Mouse (Mus musculus) myocyte (in vitro differentiated cells): ENCODE data around the gene Lbhd1. TPM values are rescaled to one million over a fixed set of nuclear protein-coding genes. Genes with fewer than 3 reads are reported as not detected.
"Not testable (repeated sequence)": the region's sequence is repeated elsewhere in the genome, so short reads cannot be mapped to it uniquely, and the experiment has no call there.

Source experiments
- H3K27me3 ChIP-seq: one replicate; pipeline ENCODE4 v1.6.1; 2011; ENCODE audit not compliant: control insufficient read depth, insufficient read depth, insufficient read length
- H3K36me3 ChIP-seq: one replicate; pipeline ENCODE4 v1.6.1; 2011; ENCODE audit not compliant: control insufficient read depth, insufficient read depth
- H3K4me2 ChIP-seq: one replicate; pipeline ENCODE4 v1.6.1; 2011; ENCODE audit warnings: low read depth, control low read depth
- H3K4me3 ChIP-seq: one replicate; pipeline ENCODE4 v1.5.1; 2011; ENCODE audit warnings: mild to moderate bottlenecking, control low read depth, moderate library complexity
- H3K79me2 ChIP-seq: one replicate; pipeline ENCODE4 v1.6.1; 2011; ENCODE audit not compliant: control insufficient read depth, insufficient read depth
- H3ac ChIP-seq: one replicate; pipeline ENCODE4 v1.6.1; 2011; ENCODE audit not compliant: control insufficient read depth, insufficient read length
- CEBPB ChIP-seq: IDR thresholded peaks from 2 replicates; pipeline ENCODE4 v1.6.1; 2011; ENCODE audit warnings: mild to moderate bottlenecking, moderate library complexity; ENCODE audit not compliant: poor library complexity, insufficient read depth, severe bottlenecking
- E2F4 ChIP-seq: IDR thresholded peaks from one replicate; pipeline ENCODE4 v1.6.1; 2011; ENCODE audit warnings: mild to moderate bottlenecking, control low read depth, moderate library complexity; ENCODE audit not compliant: insufficient read depth
- MAX ChIP-seq: IDR thresholded peaks from one replicate; pipeline ENCODE4 v1.6.1; 2011; ENCODE audit warnings: low read depth, mild to moderate bottlenecking, control low read depth
- MYOD1 ChIP-seq, 3 experiments: IDR thresholded peaks; one replicate each; pipeline ENCODE4 v1.6.1; 2011; ENCODE audit warnings: control low read depth in 2 of 3, low read depth in 2 of 3, mild to moderate bottlenecking in 2 of 3, moderate library complexity in 1 of 3; ENCODE audit not compliant: insufficient read length in 2 of 3, control insufficient read depth in 1 of 3
- MYOG ChIP-seq, 3 experiments: IDR thresholded peaks; one replicate each; pipeline ENCODE4 v1.6.1; 2011; ENCODE audit warnings: control low read depth in 2 of 3, low read depth in 2 of 3, mild to moderate bottlenecking in 2 of 3; ENCODE audit not compliant: insufficient read length in 2 of 3, control insufficient read depth in 1 of 3, insufficient read depth in 1 of 3
- POLR2A ChIP-seq: IDR thresholded peaks from one replicate; pipeline ENCODE4 v1.6.1; 2011; ENCODE audit warnings: low read depth, mild to moderate bottlenecking, control low read depth, moderate library complexity; ENCODE audit not compliant: insufficient read length
- POLR2AphosphoS2 ChIP-seq: IDR thresholded peaks from one replicate; pipeline ENCODE4 v1.6.1; 2011; ENCODE audit warnings: low read depth, control low read depth; ENCODE audit not compliant: insufficient read length
- REST ChIP-seq: IDR thresholded peaks from one replicate; pipeline ENCODE4 v1.6.1; 2011; ENCODE audit warnings: mild to moderate bottlenecking, control low read depth, moderate library complexity; ENCODE audit not compliant: insufficient read depth, insufficient read length
- SRF ChIP-seq: IDR thresholded peaks from one replicate; pipeline ENCODE4 v1.6.1; 2011; ENCODE audit warnings: low read depth; ENCODE audit not compliant: control insufficient read depth, insufficient read length
- TCF12 ChIP-seq: IDR thresholded peaks from one replicate; pipeline ENCODE4 v1.6.1; 2011; ENCODE audit warnings: mild to moderate bottlenecking, control low read depth; ENCODE audit not compliant: poor library complexity, insufficient read depth, severe bottlenecking
- TCF3 ChIP-seq: IDR thresholded peaks from one replicate; pipeline ENCODE4 v1.6.1; 2011; ENCODE audit warnings: low read depth, control low read depth; ENCODE audit not compliant: insufficient read length
- USF1 ChIP-seq: IDR thresholded peaks from one replicate; pipeline ENCODE4 v1.6.1; 2011; ENCODE audit warnings: low read depth, mild to moderate bottlenecking, control low read depth, moderate library complexity
- polyA plus RNA-seq: library from polyadenylated mRNA; unstranded; fragments of >200 nt; fragmentation: generic; extraction: Trizol; gene quantifications from one replicate; pipeline ENCODE4 v1.2.1, GENCODE M21; 2012; ENCODE audit warnings: missing spikeins

Lbhd1 gene
- polyA plus RNA-seq, result 3.3 TPM

- Histone ChIP-seq H3K36me3 (no peaks in the 10 kb centered on the region), H3K4me3 (no peak within 1 kb of the TSS), H3K4me2 (no peak within 1 kb of the TSS), H3ac (no peak within 1 kb of the TSS), H3K79me2 (peaks cover 3% of the 10 kb centered on the region), H3K27me3 (no peaks in the 10 kb centered on the region)
- TF ChIP-seq CEBPB, result no peak
- TF ChIP-seq TCF12, result no peak
- TF ChIP-seq MYOD1 (IDR thresholded peaks at IDR 0.05; ENCODE audit: control insufficient read depth in 1 of 3, insufficient read length in 2 of 3, low read depth in 2 of 3), result no peak
- no peak for TF ChIP-seq E2F4
- TF ChIP-seq REST, result no peak
- TF ChIP-seq USF1, result no peak
- no peak for TF ChIP-seq POLR2A
- no peak for TF ChIP-seq MAX
- no peak for TF ChIP-seq MYOG (IDR thresholded peaks at IDR 0.05; ENCODE audit: control insufficient read depth in 1 of 3, insufficient read depth in 1 of 3, insufficient read length in 2 of 3, low read depth in 2 of 3)
- no peak for TF ChIP-seq TCF3
- no peak for TF ChIP-seq POLR2AphosphoS2
- no peak for TF ChIP-seq SRF
Measured at GRCm38 (mm10) chr19:8883616-8884015, at the start of gene Lbhd1, which contains the start of gene Gm49403. Gene Lbhd1, plus strand, starts transcription at chr19:8883732. Gene Gm49403, plus strand, starts transcription at chr19:8883930.

DNA sequence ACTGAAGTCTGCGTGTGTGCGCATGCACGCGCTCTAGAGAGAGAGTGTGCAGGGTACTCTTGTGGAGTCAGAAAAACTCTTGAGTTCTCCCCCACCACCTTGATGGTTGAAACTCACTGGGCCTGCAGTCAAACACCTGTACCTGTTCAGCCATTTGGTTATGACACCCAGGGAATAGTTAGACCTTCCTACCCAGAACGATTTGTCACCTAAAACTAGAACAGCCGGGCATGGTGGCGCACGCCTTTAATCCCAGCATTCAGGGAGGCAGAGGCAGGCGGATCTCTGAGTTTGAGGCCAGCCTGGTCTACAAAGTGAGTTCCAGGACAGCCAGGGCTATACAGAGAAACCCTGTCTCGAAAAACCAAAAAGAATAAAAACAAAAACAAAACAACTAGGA lies 47.2 kb upstream of the Lbhd1 start:
- H3K36me3 ChIP-seq, result peaks cover 42% of the 10 kb centered on the region

DNA sequence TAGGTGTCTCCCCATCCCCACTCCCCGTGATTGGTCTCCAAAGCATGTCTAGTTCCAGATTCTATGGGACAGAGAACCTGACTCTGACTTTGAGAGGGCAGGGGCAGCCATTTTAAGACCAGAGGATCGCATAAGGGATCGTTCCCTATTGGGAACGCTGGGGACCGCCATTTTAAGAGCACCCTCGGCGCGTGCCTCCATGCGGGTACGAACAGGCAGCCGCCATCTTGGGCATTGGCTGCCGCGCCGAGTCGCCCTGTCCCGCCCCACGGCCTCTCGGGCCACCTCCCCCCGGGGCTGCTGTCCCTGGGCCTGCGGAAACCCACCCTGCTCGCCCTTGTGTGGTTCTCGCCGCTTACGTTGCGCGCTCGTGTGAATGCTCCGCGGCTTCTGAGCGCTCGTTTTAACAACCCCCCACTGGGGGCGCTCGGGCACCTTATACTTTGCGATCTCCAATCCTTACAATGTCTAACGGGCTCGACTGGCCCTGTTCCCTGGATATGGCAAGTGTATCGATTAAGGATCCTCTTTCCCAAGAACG lies 46.2 kb upstream of the Lbhd1 start, which contains the start of gene Bscl2:
Bscl2 (plus strand) TSS at position 217 of the 541 bp plus-strand sequence.
- TF ChIP-seq POLR2AphosphoS2, result peak; percentile 84
- no peak for TF ChIP-seq MYOD1 (IDR thresholded peaks at IDR 0.05; ENCODE audit: control insufficient read depth in 1 of 3, insufficient read length in 2 of 3, low read depth in 2 of 3)
- no peak for TF ChIP-seq TCF12
- TF ChIP-seq POLR2A, result peak; percentile 28
- H3ac ChIP-seq, result no peak within 1 kb of the TSS
- H3K79me2 ChIP-seq, result no peaks in the 10 kb centered on the region
- no peaks in the 10 kb centered on the region for H3K27me3 ChIP-seq
- H3K4me3 ChIP-seq, result peak within 1 kb of the TSS; percentile 19
- H3K4me2 ChIP-seq, result peak within 1 kb of the TSS; percentile 56
- H3K36me3 ChIP-seq, result peaks cover 39% of the 10 kb centered on the region

More for the DNA sequence above, 47.2 kb upstream of the Lbhd1 start:
- not testable (repeated sequence) for H3K4me2 ChIP-seq, H3K4me3 ChIP-seq, H3K79me2 ChIP-seq, H3K27me3 ChIP-seq, H3ac ChIP-seq

DNA sequence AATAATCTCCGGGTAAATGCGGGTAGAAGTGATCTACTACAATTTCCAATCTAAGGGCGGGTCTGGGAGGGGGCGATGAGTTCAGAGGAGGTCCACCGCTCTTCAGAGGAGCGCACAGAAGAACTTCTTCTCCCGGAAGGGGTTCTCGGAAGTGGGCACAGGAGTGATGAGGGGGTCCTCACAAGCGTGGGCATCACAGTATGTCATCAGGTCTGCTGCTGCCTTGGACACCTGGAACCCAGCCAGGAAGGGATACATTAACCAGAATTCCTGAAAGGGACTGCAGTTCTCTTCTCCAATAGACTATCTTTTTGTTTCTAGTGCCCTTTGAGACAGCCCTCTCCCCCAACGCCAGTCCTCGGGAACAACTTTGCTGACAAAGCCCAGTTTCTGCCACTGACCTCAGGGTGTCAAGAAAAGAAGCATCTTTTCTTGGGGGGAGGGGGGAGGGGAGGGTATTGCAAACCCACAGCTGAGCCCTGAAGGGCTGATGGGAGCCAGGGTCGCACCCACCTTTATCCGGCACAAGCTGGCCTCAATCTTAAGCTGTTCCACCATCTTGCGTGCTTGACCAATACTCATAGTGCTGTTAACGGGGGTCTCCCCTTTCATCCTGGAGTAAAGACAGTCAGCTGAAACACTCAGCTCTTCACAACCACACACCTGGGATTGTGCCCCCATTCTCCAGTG lies 45.3 kb upstream of the Lbhd1 start:
- peak overlapping the region; percentile 19 for H3K4me3 ChIP-seq
- TF ChIP-seq E2F4, result no peak
- no peak for TF ChIP-seq MYOG (IDR thresholded peaks at IDR 0.05; ENCODE audit: control insufficient read depth in 1 of 3, insufficient read depth in 1 of 3, insufficient read length in 2 of 3, low read depth in 2 of 3)
- TF ChIP-seq USF1, result no peak
- no peak for TF ChIP-seq SRF
- TF ChIP-seq POLR2AphosphoS2, result no peak
- TF ChIP-seq POLR2A, result no peak
- TF ChIP-seq MYOD1 (IDR thresholded peaks at IDR 0.05; ENCODE audit: control insufficient read depth in 1 of 3, insufficient read length in 2 of 3, low read depth in 2 of 3), result no peak
- TF ChIP-seq CEBPB, result no peak
- no peak for TF ChIP-seq MAX
- TF ChIP-seq TCF3, result no peak
- TF ChIP-seq REST, result no peak
- H3K36me3 ChIP-seq, result peaks cover 30% of the 10 kb centered on the region
- H3K79me2 ChIP-seq, result no peaks in the 10 kb centered on the region
- no peak overlapping the region for H3ac ChIP-seq
- H3K4me2 ChIP-seq, result peak overlapping the region; percentile 56
- H3K27me3 ChIP-seq, result no peaks in the 10 kb centered on the region

DNA sequence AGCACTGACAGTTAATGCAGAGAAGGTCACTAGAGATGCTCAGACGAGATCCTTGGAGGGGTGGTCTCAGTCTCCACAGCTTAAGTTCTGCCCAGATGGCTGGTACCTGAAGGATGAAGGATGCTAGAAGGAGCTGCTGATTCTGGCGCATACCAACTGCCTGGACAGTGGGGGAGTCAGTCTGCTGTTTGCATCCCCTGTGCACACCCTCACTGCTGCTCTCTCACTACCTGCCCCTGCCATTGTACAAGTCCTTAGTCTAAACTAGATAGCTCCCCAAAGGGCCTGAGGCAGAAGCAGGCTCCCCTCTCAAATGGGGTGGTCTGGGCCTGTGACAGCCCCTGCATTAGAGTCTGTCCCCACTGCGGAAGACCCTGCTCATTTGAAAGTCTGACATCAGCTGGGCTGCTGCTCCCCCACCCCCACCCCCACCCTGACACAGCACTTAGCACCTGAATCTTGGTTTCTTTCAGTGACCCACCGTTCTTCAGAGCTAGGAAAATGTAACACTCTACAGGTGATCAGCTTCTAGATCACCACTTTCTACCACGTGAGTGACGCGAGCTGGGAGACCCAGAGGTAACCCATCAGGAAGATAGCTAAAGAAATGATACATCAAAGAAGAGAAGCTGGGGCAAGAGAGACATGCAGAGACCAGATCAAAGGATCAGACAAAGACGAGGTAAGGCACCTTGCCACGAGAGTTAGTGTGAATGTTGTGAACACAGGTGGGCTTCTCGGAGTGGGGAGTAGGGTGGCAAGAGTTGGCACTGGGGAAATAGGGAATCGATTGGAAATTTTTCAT lies 44.2 kb upstream of the Lbhd1 start, which contains the start of gene Gng3:
Gng3 (minus strand) TSS at position 92 of the 805 bp plus-strand sequence.
- Histone ChIP-seq H3K36me3 (peaks cover 24% of the 10 kb centered on the region), H3K4me3 (peak within 1 kb of the TSS; percentile 19), H3K4me2 (peak within 1 kb of the TSS; percentile 56), H3ac (no peak within 1 kb of the TSS), H3K27me3 (no peaks in the 10 kb centered on the region), H3K79me2 (no peaks in the 10 kb centered on the region)
- TF ChIP-seq MAX (no peak), POLR2AphosphoS2 (peak; percentile 22)
